Mouse (Mus musculus) CH12.LX (cell line): Measurements from ENCODE around the gene Tbc1d25.

Source experiments
- CTCF ChIP-seq, 2 experiments: IDR thresholded peaks in 1 of 2; conservative IDR thresholded peaks in 1 of 2; 2 replicates each; pipeline ENCODE4 v1.5.1; 2011 to 2012; ENCODE audit warnings: low read depth in 2 of 2, low read length in 2 of 2, improper control_type of control experiment in 1 of 2, inconsistent platforms in 1 of 2, mild to moderate bottlenecking in 1 of 2, moderate library complexity in 1 of 2
- EP300 ChIP-seq: IDR thresholded peaks from 2 replicates; pipeline ENCODE4 v1.6.1; 2011; ENCODE audit warnings: low read length, improper control_type of control experiment
- HCFC1 ChIP-seq: IDR thresholded peaks from 2 replicates; pipeline ENCODE4 v1.6.1; 2012; ENCODE audit warnings: low read depth, mild to moderate bottlenecking, inconsistent platforms, low read length, improper control_type of control experiment
- IRF4 ChIP-seq: IDR thresholded peaks from 2 replicates; pipeline ENCODE4 v1.6.1; 2014; ENCODE audit warnings: low read depth, mild to moderate bottlenecking, inconsistent platforms, low read length, improper control_type of control experiment
- JUN ChIP-seq: IDR thresholded peaks from 2 replicates; pipeline ENCODE4 v1.6.1; 2011; ENCODE audit warnings: low read depth, mild to moderate bottlenecking, low read length, improper control_type of control experiment, moderate library complexity; ENCODE audit not compliant: insufficient read depth
- KAT2A ChIP-seq: IDR thresholded peaks from 2 replicates; pipeline ENCODE4 v1.6.1; 2012; ENCODE audit warnings: low read length, improper control_type of control experiment, inconsistent platforms; ENCODE audit not compliant: insufficient replicate concordance
- MXI1 ChIP-seq: IDR thresholded peaks from 2 replicates; pipeline ENCODE4 v1.6.1; 2011; ENCODE audit warnings: mild to moderate bottlenecking, low read depth, low read length, improper control_type of control experiment
- NELFE ChIP-seq: IDR thresholded peaks from 2 replicates; pipeline ENCODE4 v1.6.1; 2011; ENCODE audit warnings: low read depth, low read length, improper control_type of control experiment
- NRF1 ChIP-seq: IDR thresholded peaks from 2 replicates; pipeline ENCODE4 v1.6.1; 2014; ENCODE audit warnings: low read depth, mild to moderate bottlenecking, inconsistent platforms, low read length, improper control_type of control experiment, moderate library complexity
- PAX5 ChIP-seq: IDR thresholded peaks from 2 replicates; pipeline ENCODE4 v1.6.1; 2012; ENCODE audit warnings: low read length, inconsistent platforms, mixed read lengths
- POLR2A ChIP-seq: IDR thresholded peaks from 2 replicates; pipeline ENCODE4 v1.6.1; 2011; ENCODE audit warnings: low read depth, mild to moderate bottlenecking, improper control_type of control experiment, low read length
- SIN3A ChIP-seq: IDR thresholded peaks from 2 replicates; pipeline ENCODE4 v1.6.1; 2012; ENCODE audit warnings: low read length, improper control_type of control experiment, inconsistent platforms
- ZKSCAN1 ChIP-seq: IDR thresholded peaks from 2 replicates; pipeline ENCODE4 v1.6.1; 2012; ENCODE audit warnings: low read depth, inconsistent platforms, low read length, improper control_type of control experiment, borderline replicate concordance
- ZNF384 ChIP-seq: IDR thresholded peaks from 2 replicates; pipeline ENCODE4 v1.6.1; 2012; ENCODE audit warnings: low read depth, low read length, improper control_type of control experiment, inconsistent platforms

- no peak; the same call in 1 of the 2 replicates for TF ChIP-seq POLR2A
- no peak for TF ChIP-seq CTCF (conservative IDR thresholded peaks at IDR 0.05 in 1 of 2, IDR thresholded peaks at IDR 0.05 in 1 of 2; ENCODE audit: low read depth in 2 of 2, low read length in 2 of 2)
- TF ChIP-seq HCFC1, result no peak
- TF ChIP-seq ZKSCAN1, result no peak
- TF ChIP-seq PAX5, result no peak
- no peak for TF ChIP-seq MXI1
- no peak for TF ChIP-seq EP300
- TF ChIP-seq JUN, result no peak
- TF ChIP-seq SIN3A, result no peak
- TF ChIP-seq KAT2A, result no peak
- TF ChIP-seq NRF1, result no peak
- TF ChIP-seq NELFE, result no peak
- no peak for TF ChIP-seq ZNF384
- TF ChIP-seq IRF4, result no peak
These were observed 32.2 kb downstream of the Tbc1d25 start for GRCm38 (mm10) chrX:8143750-8144149.
